Mouse (Mus musculus) thymus, adult 2 months (tissue): ENCODE data around the gene Col25a1.

ENCODE experiments used
- CTCF ChIP-seq: fragments of 200-500 bp; IDR thresholded peaks from 2 replicates; pipeline ENCODE4 v1.5.1; 2012; ENCODE audit warnings: mild to moderate bottlenecking, control low read depth, low read length, moderate library complexity, borderline replicate concordance; ENCODE audit not compliant: control insufficient read depth, poor library complexity, insufficient read depth; ENCODE audit errors: extremely low read depth
- POLR2A ChIP-seq: fragments of 200-500 bp; IDR thresholded peaks from 2 replicates; pipeline ENCODE4 v1.6.1; 2012; ENCODE audit warnings: mild to moderate bottlenecking, low read length, control low read depth, moderate library complexity; ENCODE audit not compliant: control insufficient read depth, poor library complexity, insufficient read depth; ENCODE audit errors: extremely low read depth

DNA sequence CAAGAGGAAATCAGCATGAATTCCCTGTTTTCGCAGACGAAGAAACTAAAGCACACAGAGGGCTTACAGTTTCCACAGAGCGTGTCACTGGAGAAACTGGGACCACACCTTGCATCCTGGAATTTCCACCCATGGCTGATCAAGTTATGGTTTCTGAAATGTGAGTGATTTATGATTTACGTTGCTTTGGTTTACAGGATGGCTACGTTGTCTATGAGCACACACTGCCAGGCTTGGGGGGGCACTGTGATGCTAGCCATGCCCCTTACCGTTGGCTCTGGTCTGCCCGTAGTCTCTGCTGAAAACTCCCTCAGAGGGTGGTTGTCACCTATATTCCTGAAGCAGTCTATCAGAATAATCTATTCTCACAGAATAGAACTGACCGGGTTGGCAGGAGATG is at the start of gene Col25a1:
- no peak for TF ChIP-seq CTCF
- no peak for TF ChIP-seq POLR2A
